Mouse (Mus musculus) lung, adult 2 months (tissue): ENCODE data around the gene Nepro.

Experiments
- CTCF ChIP-seq: fragments of 200-500 bp; IDR thresholded peaks from 2 replicates; pipeline ENCODE4 v1.5.1; 2011; ENCODE audit warnings: mild to moderate bottlenecking, low read length, control low read depth; ENCODE audit not compliant: insufficient read depth
- POLR2A ChIP-seq: fragments of 200-500 bp; IDR thresholded peaks from 2 replicates; pipeline ENCODE4 v1.6.1; 2011; ENCODE audit warnings: low read depth, mild to moderate bottlenecking, control low read depth, low read length, borderline replicate concordance; ENCODE audit errors: extremely low read depth

DNA sequence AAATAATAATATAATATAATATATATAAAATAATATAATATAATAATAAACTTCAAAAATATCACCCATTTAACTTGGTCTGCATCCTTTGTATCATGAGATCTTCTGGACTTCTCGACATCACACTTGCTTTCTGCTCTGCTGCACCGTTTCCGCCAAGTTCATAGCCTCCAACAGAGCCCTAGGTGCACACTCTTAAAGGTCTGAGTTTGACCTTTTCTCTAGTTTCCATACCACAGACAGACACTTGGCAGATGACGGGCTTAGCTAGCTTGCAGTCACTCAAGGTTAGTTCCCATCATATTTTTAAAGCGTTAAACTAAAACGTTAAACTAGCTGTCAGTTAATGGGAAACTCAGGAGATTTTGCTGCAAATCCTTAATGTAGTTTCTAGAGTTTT is 50.1 kb downstream of the Nepro start:
- TF ChIP-seq CTCF (no peak), POLR2A (no peak)
